Mouse (Mus musculus) kidney, adult 9 months (tissue): Measurements from ENCODE around the gene Casq2.

ENCODE experiments used
- DNase-seq: peaks from one replicate; pipeline ENCODE4 v3.0.0; 2022

Casq2 gene

DNA sequence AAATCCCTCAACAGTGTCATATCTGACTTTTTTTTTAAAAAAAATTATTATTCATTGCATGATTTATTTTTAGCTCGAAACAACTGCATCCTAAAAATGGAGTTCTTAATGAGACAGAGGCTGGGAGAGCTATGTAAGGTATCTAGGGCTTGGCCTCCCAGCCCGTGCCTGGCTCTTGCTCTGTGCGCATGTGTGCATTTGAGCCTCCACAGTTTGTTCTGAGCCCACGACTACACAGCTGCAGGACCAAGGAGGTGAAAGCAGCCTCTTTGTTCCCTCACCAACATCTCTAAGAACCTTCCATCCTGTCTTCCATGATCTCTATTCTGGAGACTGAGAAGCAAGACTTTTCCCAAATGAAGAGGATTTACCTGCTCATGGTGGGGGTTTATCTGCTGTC, at the start of gene Casq2:
Casq2 (plus strand) TSS at position 133 of the 400 bp plus-strand sequence.
- no peak for DNase-seq

DNA sequence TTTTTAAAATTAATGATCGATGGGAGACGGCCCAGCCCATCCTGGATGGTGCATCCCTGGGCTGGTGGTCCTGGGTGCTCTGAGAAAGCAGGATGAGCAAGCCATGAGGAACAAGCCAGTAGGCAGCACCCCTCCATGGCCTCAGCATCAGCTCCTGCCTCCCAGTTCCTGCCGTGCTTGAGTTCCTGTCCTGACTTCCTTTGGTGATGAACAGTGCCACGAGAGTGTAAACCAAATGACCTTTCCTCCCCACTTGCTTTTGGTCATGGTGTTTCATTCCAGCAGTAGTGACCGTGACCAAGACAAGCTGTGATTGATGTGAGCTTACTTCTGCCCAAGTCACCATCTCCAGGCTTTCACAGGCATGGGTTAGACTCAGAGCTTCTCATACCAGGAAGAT, 48.4 kb upstream of the Casq2 start:
- DNase-seq, result no peak

DNA sequence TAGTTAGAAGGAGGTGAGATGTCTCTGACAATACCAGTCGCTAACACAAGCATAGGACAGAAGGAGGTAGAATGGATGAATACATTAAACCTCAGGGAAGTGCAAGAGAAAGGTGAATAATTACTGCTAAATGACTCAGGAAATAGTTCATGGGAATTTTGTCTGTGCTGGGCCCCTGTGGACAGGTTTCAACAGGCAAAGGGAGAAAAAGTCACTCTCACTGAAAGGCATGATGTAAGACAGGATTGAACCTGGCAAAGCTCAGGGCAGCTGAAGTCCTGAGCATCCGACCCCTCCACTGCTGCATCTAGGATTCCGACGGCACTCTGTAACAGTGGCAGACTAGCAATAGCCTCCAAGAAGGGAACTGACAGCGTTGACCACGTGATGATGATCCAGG, 47.6 kb upstream of the Casq2 start:
- no peak for DNase-seq

DNA sequence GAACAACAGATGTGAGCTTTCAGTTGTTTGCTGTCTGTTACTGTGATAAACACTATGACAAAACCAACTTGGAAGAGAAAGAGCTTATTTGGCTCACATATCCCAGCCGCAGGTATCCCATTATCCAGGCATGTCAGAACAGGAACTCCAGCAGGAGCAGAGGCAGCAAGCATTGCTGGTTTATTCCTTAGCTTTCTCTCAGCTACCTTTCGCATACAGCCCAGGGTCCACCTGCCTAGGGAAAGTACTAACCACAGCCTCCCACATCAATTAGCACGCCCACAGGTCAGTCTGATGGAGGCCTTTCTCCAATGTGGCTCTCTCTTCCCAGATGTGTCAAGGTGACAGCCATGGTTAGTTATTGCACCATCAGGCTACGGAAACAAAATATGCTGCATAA, 44.6 kb upstream of the Casq2 start:
- no peak for DNase-seq

DNA sequence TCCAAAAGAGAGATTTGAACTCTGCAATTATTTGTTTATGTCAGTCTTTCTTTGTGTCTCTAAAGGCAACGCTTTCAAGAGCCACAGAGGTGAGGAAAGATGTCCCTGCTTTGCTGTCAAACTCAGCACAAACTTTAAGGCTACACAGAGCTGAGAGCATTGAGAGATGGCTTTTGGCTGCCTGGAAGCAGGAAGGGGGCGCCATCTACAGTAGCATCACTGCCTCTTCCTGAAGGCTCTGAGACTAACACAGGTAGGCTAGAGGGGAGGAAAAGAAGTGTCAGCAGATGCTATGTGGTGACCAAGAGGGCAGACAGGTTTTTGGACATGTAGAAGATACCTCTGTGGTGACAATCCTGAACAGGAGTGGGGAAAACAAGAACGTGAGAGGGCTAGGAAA, 41.1 kb upstream of the Casq2 start:
- DNase-seq, result no peak

DNA sequence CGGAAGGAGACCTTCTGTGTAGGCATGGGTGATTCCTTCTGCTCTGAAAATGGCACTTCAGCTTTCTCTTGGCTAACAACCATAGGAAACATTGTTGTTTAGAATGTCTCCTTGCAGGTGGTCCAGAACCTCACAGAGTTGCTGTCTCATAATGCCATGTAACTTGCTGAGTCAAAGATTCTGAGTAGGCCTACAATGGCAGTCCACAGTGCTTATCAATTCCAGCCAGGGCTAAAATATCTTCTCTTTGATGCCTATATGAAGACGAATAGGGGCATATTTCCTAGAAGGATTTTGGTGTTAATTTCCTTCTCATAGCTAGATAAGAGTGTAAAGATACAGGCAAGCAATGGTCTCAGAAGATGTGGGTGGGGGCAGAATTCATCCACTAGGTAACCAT, 38.7 kb upstream of the Casq2 start:
- no peak for DNase-seq

DNA sequence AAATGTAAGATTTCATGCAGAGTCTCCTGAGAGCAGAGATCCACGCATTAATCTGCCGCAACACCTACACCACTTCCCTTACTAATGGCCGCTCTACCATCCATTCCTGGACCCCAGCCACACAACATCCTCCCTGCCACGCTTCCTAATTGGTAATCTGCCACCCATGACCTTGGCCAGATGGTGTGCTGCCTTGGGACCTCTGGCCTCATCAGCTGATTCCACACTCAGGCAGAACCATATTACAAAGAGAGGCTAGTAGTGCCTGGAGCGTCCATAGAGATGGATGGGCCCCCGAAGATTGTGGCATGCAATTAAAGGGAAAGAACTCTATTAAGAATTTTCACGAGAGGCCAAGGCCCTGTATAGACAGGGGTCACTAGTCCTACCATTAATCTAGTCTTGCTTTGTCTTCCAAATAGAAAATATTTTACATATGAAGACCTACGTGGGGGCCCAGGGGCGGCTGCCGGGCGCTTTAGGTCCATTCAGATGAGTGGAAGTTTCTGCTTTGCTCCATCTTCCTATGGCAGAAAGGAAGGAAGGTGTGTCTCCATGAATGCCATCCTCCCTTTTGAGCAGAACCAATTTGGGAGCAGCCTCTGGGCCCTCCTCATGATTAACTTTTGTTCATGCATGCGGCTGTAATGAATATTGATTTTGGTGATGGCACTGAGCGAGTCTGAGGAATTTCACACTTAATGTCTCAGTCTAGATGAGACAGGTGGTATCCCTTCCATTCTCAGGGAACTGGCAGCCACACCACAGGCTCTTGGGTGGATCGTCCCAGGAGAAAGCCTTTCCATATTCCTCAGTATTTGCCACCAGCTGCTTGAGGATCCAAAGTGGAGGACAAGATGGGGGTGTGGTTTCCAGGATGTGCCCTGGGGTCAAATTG, 36.8 kb upstream of the Casq2 start:
- no peak for DNase-seq

DNA sequence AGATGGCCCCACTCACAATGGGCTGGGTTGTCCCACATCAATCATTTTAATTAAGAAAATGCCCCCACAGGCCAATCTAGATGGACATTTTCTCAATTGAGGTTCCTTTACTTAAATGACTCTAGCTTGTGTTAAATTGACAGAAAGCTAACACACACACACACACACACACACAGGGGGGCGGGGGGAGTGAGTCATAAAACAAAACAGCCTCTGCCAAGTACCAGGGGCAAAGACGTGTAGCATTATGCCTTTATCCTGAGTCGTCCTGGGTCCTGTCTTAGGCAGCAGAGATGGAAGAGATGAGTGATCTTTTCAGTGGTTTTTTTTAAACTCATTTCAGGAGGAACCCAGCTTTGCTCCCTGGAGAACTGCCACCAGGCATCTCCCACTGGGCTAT, 34.2 kb upstream of the Casq2 start:
- DNase-seq, result no peak

DNA sequence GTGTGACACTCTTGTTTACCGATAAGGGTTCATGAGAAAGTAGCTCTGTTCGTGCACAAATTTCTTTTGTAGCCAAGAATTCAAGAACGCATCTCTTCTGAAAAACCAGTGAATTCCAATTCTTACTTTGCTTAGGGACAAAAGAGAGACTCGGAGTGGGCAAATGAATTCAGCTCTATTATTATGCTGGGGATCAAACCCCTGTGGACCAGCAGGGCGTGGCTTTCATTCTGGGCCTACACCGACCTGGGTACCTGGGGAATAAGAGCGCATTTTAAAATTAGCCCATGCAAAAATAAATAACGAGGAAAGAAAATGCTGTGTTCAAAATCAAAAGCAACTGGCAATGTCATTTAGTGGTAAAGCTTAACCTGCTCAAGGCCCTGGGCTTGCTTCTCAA, 32.9 kb upstream of the Casq2 start:
- no peak for DNase-seq

DNA sequence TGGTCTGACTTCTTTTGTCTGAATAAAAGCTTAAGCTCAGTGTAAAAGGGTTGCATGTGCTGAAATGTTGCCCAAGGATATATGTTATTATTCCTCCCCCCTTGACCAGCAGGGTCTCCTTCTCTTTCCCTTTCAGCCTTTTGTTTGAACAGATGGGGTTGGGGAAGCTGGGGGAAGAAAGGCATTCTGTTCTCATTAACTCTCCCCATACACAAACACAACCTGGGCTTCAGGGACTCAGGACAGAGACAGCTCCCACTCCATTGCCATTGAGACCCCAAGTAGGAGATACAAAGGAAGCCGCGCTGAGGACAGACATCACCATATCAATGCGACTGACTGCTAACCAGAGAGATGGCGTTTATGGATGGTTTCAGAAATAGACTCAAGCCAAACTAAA, 30.3 kb upstream of the Casq2 start:
- DNase-seq, result no peak

DNA sequence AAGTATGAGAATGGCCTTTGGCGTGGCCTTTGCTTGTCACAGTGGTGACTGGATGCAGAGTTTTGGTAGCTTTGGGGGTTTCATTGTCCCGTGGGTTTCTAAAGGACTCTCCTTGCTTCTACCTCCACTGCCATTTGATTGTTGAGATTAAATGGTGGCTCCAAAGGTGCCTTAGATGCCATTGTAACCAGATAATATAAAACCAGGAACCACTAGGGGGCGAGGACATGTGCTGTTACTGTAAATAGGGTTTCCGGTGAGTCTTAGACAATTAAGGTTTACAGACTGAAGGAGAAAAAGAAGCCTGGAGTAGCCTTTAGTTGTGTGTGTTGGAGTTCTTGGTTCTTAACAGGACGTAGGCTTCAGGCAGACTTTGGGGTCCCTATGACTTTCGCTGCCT, 26.1 kb upstream of the Casq2 start:
- no peak for DNase-seq

DNA sequence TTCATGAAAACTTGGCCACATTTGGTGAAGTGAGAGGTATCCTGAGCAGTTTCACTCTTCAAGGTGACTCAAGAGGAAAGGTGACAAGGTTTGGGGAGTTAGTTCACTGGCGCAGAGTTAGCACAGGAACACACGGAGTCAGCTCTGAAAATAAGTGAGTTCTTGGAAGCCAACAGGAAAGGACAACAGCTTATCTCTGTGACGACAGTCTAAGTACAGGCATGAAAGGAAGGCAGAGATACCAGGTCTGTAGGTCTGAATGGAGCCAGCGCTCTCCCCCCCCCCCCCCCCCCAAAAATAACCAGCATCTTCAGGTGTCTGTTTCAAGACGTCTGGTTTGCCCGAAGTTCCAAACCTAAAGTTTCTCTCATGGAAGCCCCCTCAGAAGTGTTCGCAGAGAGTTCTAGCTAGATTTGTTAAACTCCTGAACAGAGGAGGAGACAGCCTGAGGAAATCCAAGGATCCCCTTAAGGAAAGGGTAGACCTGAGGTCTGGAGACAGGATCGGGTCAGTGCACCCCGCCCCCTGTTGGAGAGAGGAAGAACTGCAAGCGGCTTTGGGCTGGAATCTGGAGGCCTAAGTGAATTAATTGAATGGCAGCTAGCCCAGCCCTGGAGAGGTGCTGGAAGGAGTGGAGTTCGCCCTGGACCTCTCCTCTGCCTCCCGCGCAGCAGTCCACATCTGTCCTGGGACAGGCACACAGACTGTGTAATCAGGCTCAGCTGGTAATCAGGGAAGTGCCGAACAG, 24.1 kb upstream of the Casq2 start:
- DNase-seq, result peak; percentile 81

DNA sequence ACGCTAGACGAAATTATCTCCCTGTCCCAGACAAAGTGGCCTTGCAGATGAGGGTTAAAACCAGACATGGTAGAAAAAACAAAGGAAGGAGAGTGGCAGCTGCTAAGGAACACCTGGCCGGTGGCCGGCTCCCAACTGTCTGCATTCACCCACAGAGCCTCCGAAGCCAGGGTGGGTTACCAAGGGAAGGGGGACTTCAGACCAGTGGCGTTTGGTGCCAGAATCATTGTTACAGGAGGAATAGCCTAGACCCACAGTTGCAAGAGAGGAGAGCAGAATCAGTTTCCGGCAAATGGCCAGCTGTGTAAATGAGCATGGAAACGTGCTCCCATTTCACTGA, 23.6 kb upstream of the Casq2 start:
- no peak for DNase-seq

DNA sequence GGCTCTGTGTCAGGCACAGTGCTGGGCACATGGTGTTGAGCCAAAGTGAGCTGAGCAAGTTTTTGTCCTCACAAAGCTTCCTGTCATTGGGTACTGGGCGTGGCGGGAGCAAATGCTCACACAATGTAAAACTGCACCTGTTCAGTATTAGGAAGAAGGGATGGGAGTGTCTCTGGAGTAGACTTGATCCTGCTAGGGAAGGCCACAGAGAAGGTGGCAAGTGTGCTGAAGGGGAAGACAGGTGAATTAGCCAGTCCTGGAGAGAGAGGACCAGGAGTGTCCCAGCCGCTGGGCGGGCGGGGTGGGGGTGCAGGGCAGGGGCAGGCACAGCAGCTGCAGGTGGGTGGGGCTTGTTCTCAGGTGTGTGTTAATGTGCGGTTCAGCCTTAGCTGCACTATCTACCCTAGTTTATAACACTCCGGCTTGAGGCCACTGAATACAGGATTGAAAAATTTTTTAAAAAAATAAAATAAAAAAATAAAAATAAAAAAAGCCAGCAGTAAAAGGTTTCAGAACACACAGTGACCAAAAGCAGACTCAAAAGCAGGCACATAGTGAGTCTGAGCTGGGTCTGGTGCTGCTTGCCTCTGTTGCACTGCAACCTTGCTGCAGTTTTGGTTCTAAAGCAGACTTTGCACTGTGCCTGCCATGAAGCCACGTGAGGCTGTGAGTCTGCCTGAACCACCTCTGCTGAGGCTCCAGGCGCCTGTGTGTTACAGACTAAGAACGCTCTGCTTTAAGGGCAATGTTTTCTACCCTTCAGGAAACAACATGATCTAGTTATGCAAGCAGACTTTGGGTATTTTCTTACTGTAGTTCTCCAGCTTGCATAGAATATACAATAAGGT, 22.7 kb upstream of the Casq2 start:
- peak; percentile 60 for DNase-seq

DNA sequence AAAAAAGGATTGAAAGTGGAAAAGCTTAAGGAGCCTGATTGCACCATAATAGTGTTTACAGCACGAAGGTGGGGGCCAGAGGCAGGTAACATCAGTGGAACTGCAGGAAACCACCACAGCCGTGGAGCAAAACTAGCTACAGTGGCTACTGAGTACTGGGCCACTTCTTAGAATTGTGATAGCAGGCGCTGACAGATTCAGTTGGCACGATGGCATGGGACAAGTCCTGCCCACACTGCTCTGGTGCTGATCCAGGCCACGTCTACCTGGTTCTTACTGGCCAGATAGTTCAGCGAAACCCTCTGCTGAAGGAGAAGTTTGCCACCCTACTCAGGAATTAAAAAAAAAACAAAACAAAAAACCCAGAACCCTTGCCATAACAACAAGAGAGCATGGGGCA, 21.6 kb upstream of the Casq2 start:
- DNase-seq, result no peak

DNA sequence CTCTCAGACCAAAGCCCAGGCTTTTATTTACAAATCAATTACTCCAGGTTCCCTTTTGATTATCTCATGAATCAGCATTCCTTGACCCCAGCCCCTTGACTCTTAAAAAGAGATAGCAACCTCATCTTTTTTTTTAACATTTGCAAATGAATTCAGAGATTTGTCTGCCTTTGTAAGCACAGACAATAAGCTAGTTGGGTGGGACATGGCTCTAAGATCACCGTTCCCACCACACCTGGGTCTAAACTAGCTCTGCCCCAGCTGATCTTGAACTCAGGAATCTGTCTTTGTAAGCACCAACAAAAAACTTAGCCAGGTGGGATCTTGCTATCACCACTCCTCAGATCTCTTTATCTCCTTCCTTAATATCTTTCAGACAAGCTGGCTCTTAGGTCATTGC, 18.9 kb upstream of the Casq2 start:
- DNase-seq, result no peak

DNA sequence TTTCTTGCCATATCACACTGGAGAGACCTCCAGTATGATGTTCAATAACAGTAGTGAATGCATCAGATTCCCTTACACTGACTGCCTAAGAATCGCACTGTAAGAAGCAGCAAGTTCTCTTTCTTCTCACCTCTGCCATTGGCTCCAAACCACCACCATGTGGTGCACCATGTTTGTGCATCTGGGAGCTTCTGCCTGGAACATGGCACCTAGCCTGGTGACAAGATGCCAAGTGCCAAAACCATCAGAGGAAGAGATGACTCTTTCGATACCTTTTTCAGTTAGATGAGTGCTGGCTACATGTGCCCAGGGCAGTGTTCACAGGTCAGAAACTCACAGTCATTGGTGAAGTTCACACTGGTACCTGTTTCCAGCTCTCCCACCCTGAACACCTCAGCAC, 18.4 kb upstream of the Casq2 start:
- no peak for DNase-seq

DNA sequence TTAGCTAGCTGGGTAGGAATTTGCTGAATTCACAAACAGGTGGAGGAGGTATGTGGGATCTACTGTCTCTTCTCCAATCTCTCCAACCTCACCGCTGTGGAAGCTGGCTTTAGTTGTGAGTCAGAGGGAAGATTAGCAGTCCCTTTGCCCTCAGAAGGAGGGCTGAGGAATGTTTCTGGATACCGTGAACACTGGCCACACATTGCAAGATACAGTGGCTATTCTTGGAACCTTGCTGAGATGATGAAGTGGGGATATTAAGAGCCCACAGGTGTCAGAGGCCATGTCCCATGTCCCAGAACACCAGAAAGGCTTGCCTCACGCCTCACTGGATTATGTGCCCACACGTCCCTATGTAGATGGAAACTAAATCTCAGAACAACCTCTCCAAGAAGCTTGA, 17.0 kb upstream of the Casq2 start:
- no peak for DNase-seq

DNA sequence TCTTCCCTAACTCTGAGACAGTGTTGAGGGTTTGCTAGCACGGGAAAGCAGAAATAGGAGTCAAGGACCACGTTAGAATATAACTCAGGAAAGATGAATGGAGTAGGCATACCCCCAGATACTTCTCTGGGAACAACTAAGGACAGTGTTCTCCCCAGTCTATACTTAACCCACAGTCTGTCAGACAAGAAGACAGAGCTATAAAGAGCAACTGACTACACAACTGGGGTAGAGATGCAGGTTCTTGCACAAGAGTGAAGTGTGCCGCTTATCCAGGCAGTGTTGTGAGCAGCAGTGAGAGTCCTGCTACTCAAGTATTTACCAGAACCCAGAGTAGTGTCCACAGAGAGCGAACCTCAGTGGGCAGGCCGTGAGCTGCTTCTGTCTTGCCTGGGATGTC, 16.5 kb upstream of the Casq2 start:
- DNase-seq, result no peak

DNA sequence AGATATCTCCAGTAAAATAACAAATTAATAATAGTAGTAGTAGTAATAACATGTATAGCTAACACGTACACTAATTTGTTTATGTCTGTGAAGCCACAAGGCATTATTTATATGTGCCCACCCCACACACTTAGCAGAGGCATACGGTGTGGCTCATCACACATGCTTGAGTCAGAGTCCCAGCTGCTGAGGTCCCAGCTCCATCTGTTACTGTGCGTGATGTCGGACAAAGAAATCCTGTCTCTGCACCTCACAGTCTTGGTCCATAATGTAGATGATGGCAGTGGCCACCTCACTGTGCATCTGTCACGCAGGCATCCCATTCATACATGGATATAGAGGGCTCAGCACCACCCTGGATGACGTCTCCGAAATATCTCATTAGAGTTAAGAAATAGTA, 15.9 kb upstream of the Casq2 start:
- no peak for DNase-seq

DNA sequence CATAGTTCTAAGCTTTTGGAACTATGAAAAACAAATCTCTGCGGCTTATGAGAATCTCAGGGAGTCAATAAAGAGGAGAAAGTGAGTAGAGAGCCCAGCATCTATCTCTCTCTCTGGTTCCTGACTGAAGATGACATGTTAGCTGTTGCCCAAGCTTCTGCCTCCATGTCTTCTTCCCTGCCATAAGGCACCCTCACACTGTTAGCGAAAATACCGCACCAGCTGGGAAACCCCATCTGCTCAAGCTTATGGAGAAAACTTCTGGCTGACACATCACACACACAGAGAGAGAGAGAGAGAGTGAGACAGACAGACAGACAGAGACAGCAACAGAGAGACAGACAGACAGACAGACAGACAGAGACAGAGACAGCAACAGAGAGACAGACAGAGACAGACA, 15.2 kb upstream of the Casq2 start:
- DNase-seq, result no peak

DNA sequence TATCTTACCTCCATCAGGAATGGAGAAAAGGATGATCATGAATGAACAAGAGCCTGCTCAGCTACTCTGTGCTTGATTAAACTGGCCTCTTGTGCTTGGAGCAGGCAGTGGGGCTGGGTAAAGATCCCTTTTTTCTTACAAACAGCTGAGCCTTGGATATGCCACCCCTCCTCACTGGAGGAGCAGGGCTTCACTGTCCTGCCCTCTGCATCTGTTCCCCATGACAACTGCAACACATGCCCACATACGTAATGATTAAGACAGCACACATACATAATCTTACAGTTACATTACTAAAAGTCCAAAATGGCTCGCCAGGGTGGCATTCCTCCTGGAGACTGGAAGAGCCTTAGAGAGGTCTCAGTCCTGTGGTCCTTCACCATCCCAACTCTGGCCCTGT, 6.8 kb upstream of the Casq2 start:
- DNase-seq, result no peak

DNA sequence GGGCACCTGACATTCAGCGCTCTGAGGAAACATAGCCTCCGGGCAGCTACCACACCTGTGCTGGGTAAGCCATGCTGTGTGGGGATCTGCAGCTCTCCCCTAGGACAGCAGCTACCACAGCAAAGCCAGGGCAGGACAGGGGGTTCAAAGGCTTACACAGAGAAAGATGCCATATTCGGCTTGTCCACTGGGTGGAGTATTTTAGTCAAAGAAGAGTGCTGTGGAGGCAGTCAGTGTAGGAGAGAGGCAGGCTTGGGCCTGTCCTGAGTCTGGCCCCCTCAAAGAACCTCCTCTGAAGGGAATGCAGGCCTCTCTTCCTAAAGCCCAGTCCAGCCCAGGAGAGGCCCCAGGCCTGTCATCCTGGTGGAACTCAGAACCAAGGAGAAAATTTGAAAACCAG, 4.4 kb upstream of the Casq2 start:
- peak; percentile 83 for DNase-seq
